Mouse (Mus musculus): ENCODE results near the gene Nphp4.

Nphp4 gene

GRCm38 (mm10) chr4:152476427-152477023 is at the start of gene Nphp4:
Gene Nphp4, plus strand, starts transcription at chr4:152476706.
- DNase-seq (ENCODE audit: low spot score in 2 of 2) = peak in 1 of 2 experiments; percentile 32

- DNase-seq (ENCODE audit: low spot score in 2 of 2) = no peak
Measured at GRCm38 (mm10) chr4:152428259-152428658, 48.2 kb upstream of the Nphp4 start.

- peak in 1 of 2 experiments; percentile 59 for DNase-seq (ENCODE audit: low spot score in 2 of 2)
Measured at GRCm38 (mm10) chr4:152432308-152432707, 44.2 kb upstream of the Nphp4 start.

GRCm38 (mm10) chr4:152434836-152435235 is 41.7 kb upstream of the Nphp4 start:
- DNase-seq (ENCODE audit: low spot score in 2 of 2) = peak; percentile 97

- DNase-seq (ENCODE audit: low spot score in 2 of 2) = peak; percentile 85 to 91
Measured at GRCm38 (mm10) chr4:152435255-152435654, 41.3 kb upstream of the Nphp4 start.

GRCm38 (mm10) chr4:152440882-152441281 is 35.6 kb upstream of the Nphp4 start:
- no peak for DNase-seq (ENCODE audit: low spot score in 2 of 2)

GRCm38 (mm10) chr4:152441536-152441935 is 35.0 kb upstream of the Nphp4 start:
- DNase-seq (ENCODE audit: low spot score in 2 of 2) = no peak

GRCm38 (mm10) chr4:152446178-152446577 is 30.3 kb upstream of the Nphp4 start:
- DNase-seq (ENCODE audit: low spot score in 2 of 2) = no peak

- DNase-seq (ENCODE audit: low spot score in 2 of 2) = no peak
Measured at GRCm38 (mm10) chr4:152447731-152448665, 28.5 kb upstream of the Nphp4 start.

- no peak for DNase-seq (ENCODE audit: low spot score in 2 of 2)
Measured at GRCm38 (mm10) chr4:152448666-152449018, 27.9 kb upstream of the Nphp4 start.

- no peak for DNase-seq (ENCODE audit: low spot score in 2 of 2)
Measured at GRCm38 (mm10) chr4:152451371-152451770, 25.1 kb upstream of the Nphp4 start.

- DNase-seq (ENCODE audit: low spot score in 2 of 2) = no peak
Measured at GRCm38 (mm10) chr4:152453079-152453478, 23.4 kb upstream of the Nphp4 start.

- no peak for DNase-seq (ENCODE audit: low spot score in 2 of 2)
Measured at GRCm38 (mm10) chr4:152454153-152454552, 22.4 kb upstream of the Nphp4 start.

GRCm38 (mm10) chr4:152456609-152457008 is 19.9 kb upstream of the Nphp4 start:
- no peak for DNase-seq (ENCODE audit: low spot score in 2 of 2)

GRCm38 (mm10) chr4:152457673-152458072 is 18.8 kb upstream of the Nphp4 start:
- DNase-seq (ENCODE audit: low spot score in 2 of 2) = no peak

- no peak for DNase-seq (ENCODE audit: low spot score in 2 of 2)
Measured at GRCm38 (mm10) chr4:152462516-152462915, 14.0 kb upstream of the Nphp4 start.

- DNase-seq (ENCODE audit: low spot score in 2 of 2) = no peak
Measured at GRCm38 (mm10) chr4:152463147-152463546, 13.4 kb upstream of the Nphp4 start.

- DNase-seq (ENCODE audit: low spot score in 2 of 2) = no peak
Measured at GRCm38 (mm10) chr4:152465116-152465515, 11.4 kb upstream of the Nphp4 start.

GRCm38 (mm10) chr4:152466601-152467000 is 9.9 kb upstream of the Nphp4 start:
- no peak for DNase-seq (ENCODE audit: low spot score in 2 of 2)

- DNase-seq (ENCODE audit: low spot score in 2 of 2) = no peak
Measured at GRCm38 (mm10) chr4:152467951-152468350, 8.6 kb upstream of the Nphp4 start.

GRCm38 (mm10) chr4:152475941-152476340 is 565 bp upstream of the Nphp4 start:
- no peak for DNase-seq (ENCODE audit: low spot score in 2 of 2)

- no peak for DNase-seq (ENCODE audit: low spot score in 2 of 2)
Measured at GRCm38 (mm10) chr4:152477106-152477465, 580 bp downstream of the Nphp4 start.
